Mouse (Mus musculus): ENCODE results near the gene Cltrn.

Cltrn gene

DNA sequence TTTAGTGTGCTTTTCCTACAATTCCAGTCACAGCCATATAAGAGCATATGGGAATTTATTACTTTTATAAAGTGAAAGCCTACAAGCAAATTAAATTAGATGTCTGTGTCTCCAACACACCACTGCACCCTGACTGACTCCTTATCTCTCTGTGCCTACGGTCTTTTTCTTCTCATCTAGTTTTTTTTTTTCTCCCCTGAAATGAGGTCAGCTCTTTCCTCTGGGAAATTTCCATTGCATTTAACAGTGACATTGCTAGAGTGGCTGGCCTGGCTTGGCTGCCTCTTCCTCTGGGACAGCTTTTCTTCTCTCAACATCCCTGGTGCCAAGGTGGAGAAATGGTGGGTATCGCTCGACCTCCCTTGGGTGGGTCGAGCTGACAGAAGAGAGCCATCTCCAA is at the start of gene Cltrn:
TSS of gene Cltrn (plus strand) at position 249 of the 400 bp plus-strand sequence.
- no peak for DNase-seq (ENCODE audit: low read depth, low spot score)

- DNase-seq (ENCODE audit: low read depth, low spot score) = no peak
Observed at GRCm38 (mm10) chrX:164038882-164039281, 49.7 kb upstream of the Cltrn start.

GRCm38 (mm10) chrX:164042069-164042468 is 46.6 kb upstream of the Cltrn start:
- no peak for DNase-seq (ENCODE audit: low read depth, low spot score)

DNA sequence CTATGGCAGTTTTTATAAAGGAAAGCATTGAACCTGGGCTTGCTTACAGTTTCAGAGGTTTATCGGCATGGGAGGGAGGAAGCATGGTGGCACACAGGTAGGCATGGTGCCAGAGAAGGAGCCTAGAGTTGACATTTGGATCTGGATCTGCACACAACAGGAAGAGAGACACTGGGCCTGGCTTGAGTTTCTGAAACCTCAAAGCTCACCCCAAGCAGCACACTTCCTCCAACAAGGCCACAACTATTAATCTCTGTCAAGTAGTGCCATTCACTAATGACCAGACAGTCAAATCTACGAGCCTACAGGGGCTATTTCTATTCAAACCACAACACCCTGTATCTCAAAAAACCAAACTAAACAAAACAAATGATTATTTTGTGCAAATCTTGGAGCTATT is 41.9 kb upstream of the Cltrn start:
- no peak for DNase-seq (ENCODE audit: low read depth, low spot score)

DNA sequence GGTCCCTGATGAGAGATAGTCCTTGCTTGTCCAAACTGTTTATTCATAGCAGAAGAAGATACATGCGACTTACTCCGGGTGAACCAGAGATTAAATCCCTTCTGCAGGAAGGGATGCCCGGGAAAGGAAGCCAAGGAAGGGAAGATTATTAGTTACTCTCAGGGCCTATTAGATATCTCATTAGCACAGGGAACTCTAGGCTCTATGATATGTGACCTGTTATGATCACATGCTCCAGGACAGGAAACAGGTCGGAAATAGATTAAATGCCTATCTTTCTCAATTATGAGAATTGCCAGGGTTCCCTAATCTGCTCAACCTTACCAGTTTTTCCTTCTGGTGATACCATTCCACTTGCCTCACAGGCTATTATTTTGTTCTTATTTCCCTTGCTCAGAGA is 32.9 kb upstream of the Cltrn start:
- DNase-seq (ENCODE audit: low read depth, low spot score) = no peak

DNA sequence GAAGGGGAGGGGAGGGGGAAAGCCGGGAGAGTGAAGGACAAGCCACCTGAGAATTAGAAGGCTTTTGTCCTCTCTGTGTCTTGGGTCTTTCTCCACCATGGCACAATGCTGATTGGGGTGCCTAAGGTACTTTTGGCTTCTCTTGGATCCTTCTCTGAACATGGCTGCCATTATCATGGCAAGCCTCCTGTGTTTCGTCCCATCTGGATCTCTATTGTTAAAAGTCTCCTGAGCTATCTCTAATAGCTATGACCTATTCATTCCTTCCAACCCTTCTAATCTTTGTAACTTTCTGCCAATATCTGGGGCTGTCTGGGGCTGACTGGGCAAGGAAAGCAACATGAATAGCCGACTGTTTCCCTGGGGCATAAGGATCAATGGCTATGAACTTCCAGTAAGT is 30.1 kb upstream of the Cltrn start:
- DNase-seq (ENCODE audit: low read depth, low spot score) = no peak

- DNase-seq (ENCODE audit: low read depth, low spot score) = no peak
Observed at GRCm38 (mm10) chrX:164059070-164059469, 29.6 kb upstream of the Cltrn start.

- DNase-seq (ENCODE audit: low read depth, low spot score) = peak; percentile 64
Observed at GRCm38 (mm10) chrX:164066185-164066584, 22.4 kb upstream of the Cltrn start.

- DNase-seq (ENCODE audit: low read depth, low spot score) = no peak
Observed at GRCm38 (mm10) chrX:164068968-164069367, 19.7 kb upstream of the Cltrn start.

DNA sequence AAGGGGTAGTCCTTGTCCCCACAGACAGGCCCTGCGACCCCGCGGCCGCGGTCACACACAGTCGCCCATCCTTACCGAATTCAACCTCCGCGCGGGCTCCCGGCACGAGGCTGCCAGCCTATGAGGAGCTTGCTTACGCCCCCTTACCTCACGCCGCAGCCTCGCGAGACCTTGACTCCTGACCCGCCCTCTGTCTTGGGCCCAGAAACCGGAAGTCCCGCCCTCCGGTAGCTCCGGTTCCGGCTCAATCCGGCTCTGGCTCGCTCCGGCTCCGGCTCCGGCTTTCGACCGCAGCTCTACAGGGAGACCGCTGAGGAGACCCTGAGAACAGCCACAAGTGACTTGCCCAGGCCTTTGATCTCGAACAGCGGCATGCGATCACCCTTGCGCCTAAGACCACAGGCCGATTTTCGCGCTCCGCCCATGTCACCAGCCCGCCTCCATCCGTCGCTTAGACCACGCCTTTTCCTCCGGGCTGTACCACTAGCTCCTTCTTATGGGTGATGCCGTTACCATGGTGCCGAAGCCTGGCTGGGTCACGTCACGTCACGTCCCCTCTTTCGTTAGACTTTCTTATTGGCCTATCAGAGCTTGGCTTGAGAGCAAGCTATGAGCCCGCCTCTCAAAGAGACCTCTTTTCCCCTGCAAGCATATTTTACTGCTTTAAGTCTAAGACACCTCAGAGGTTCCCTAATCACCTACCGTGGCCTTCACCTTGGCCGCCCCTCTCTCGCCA is 12.4 kb upstream of the Cltrn start, which contains the start of gene Siah1b:
TSS of gene Siah1b (minus strand) at position 454 of the 736 bp plus-strand sequence.
- DNase-seq (ENCODE audit: low read depth, low spot score) = peak; percentile 81

DNA sequence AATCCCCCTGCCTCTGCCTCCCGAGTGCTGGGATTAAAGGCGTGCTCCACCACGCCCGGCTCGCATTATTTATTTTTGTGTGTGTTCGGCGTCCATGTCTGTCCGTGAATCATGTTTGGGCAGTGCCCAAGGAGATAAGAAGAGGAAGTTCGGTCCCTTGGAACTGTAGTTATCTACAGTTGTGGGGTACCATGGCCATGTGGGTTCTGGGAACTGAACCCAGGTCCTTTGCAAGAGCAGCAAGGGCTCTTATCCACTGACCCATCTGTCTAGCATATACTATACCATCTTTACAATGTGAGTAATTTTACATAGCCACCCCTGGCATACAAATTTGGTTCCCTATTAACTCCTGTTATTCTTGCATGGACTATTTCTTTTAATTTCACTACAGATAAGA is 6.6 kb upstream of the Cltrn start:
- DNase-seq (ENCODE audit: low read depth, low spot score) = no peak

DNA sequence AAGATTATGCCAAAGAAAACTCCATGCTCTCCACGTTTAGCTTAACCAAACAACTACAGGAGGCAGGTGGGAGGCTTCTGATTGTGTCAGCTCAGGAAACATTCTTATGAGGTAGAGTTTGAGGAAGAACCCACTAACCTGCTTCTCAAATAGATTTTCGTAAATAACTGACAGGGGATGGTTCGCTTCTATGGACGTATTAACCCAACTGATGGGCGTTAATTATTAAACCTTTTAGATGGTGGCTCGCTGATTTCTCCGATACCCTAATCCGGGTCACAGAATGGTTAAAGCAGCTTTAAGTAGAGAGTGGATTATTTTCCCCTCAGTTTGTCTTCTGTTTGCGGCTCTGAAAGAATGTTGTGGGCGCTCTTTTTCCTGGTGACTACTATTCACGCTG is 1.3 kb downstream of the Cltrn start:
- no peak for DNase-seq (ENCODE audit: low read depth, low spot score)

DNA sequence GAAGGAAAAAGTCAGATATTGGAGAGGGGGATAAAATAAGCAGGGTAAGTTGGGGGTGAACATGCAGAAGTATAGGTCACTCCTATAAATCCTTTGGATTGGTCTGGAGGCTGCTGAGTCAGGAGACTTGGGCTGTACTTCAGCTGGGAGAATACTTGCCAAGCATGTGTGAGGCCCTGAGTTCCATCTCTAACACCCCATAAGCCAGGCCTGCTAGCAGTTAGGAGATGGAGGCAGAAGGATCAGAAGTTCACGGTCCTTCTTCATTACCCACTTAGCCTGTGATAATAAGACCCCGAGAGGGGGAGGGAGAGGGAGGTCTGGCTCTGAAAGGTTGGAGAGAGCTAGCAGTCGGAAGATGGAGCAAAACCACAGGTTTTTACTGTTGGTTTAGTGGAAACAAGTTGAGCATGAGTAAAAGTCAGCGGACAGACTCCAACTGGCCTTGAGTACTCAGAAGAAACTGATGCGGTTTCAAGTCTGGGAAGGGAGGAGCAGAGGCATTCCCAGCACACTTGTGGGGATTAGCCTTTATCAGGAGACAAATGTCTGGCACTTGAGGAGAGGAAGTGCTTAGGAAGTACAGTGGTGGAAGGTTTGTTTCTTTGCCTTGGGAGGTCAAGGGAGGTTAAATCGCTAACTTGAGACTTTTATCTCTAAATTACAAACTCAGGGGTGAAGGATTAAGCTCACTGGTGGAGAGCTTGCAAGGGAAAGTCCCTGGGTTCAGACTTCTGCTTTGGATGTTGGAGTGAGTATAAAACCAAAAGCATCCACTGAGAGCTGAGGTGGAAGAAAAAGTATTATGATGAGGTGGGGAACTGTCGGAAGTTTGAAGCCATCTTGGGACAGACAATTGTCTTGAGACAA is 3.9 kb downstream of the Cltrn start:
- DNase-seq (ENCODE audit: low read depth, low spot score) = no peak

- no peak for DNase-seq (ENCODE audit: low read depth, low spot score)
Observed at GRCm38 (mm10) chrX:164093435-164093834, 4.8 kb downstream of the Cltrn start.

DNA sequence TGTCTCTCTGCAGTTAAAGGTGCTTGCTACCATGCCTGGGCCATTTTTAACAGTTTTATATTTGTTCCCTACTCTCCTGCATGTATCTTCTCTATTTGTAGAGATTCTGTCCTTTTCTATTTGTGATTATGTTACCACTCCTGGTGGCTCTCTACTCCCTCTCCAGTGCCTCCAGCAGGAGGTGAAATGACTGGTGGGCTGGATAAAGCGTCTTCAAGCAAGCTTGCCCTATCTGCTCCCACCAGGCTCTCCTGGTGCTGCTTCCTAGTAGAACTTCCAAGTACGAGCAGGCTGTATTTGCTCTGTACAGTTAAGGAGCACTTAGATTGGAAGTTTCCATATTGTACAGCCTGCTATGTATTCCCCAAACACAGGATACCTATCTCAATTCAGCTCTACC is 7.2 kb downstream of the Cltrn start:
- DNase-seq (ENCODE audit: low read depth, low spot score) = no peak

DNA sequence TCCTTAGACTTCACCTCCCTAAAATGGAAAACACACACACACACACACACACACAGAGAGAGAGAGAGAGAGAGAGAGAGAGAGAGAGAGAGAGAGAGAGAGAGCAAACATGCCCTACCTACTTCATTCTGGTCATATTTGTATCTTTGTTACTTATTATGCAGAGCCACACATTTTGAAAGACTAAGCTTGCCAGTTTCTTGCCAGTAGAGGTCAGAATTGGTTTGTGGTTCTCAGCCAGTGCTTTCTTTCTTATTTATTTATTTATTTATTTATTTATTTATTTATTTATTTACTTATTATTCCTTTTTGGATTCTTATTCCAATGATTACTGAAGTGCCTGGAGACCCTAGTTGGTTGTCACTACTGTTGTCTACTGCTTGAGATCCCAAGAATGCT is 12.9 kb downstream of the Cltrn start:
- no peak for DNase-seq (ENCODE audit: low read depth, low spot score)

GRCm38 (mm10) chrX:164102198-164102597 is 13.6 kb downstream of the Cltrn start:
- DNase-seq (ENCODE audit: low read depth, low spot score) = no peak

GRCm38 (mm10) chrX:164102656-164103055 is 14.0 kb downstream of the Cltrn start:
- DNase-seq (ENCODE audit: low read depth, low spot score) = no peak

DNA sequence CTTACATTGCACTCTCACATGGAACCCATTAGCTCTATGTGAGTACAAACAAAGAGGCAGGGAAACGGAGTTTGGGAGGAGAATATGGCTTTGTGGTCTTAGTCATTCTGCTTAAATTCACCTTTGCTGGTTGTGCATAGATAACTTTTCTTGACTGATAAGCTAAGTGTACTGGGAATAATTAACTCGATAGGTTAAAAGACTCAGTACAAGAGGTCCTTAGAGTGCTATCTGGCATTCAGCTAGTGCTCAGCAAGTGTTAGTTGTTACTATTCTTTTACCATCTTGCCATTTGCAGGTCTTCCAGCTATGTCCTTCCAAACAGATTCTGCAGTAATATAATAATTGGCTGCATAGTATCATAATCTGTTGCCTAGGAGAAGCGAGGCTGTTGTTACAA is 22.5 kb downstream of the Cltrn start:
- DNase-seq (ENCODE audit: low read depth, low spot score) = no peak

- no peak for DNase-seq (ENCODE audit: low read depth, low spot score)
Observed at GRCm38 (mm10) chrX:164113744-164114143, 25.1 kb downstream of the Cltrn start.

DNA sequence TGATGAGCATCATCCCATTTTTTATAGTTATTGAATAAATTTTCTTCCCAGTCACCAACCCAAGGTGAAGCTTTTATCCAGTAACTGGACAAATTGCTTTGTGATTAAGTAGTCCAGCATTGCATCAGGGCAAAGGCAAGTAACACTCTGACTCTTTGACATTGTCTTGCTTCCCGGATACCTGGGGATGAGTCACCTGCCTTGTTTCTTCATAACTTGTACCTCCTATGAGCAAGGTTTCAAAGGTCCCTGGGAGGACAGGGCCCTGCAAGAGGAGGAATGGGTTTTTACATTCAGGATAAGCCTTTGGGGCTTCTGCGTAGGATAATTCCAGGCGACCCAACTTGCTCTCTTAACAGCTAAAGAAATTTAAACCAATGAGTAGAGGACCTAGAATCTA is 35.3 kb downstream of the Cltrn start:
- no peak for DNase-seq (ENCODE audit: low read depth, low spot score)

- no peak for DNase-seq (ENCODE audit: low read depth, low spot score)
Observed at GRCm38 (mm10) chrX:164133531-164133930, 44.9 kb downstream of the Cltrn start.

GRCm38 (mm10) chrX:164135304-164135818 is 46.7 kb downstream of the Cltrn start:
- DNase-seq (ENCODE audit: low read depth, low spot score) = no peak
